Mouse (Mus musculus): Measurements from ENCODE around the gene Spata18. TPM values are rescaled to one million over a fixed set of nuclear protein-coding genes. Genes with fewer than 3 reads are reported as not detected.

Gene Spata18
- polyA plus RNA-seq, 1 experiment = 0.19 TPM

DNA sequence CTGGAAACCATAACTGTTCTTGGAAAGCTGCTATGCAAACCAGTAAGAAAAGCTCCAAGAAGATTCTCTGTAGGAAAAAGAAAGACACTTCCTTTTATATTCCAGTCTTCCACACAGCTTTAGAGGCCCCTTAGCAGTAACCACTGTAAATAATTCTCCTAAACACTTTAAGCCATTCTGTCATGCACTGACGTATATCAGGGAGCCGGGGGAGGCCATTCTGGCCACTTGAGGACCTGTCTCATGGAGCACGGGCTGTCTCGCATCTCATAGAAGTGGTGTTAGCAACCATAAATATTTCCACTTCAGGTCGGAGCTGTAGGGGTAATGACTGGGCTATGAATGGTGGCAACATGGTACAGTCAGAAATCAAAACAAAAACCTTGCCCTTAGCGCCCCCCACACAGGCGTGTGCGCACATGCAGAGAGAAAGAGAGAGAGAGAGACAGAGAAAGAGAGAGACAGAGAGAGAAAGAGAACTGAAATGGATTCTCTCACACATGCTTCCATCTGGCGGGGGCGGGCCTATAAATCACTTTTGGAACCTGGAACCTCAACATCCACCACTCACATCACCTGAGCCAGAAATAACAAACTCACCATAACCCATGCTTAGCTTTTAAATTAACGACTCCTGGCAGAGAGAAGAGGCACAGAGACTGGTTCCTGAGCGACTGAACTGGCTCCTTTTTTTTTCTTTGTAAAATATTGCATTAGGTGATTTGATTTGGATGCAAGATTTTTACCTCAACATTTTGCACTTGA lies 50.9 kb downstream of the Spata18 start:
- Histone ChIP-seq H3K4me3 (ENCODE audit: control insufficient read depth, insufficient read depth, low read length) (no peak overlapping the region), H3K27me3 (ENCODE audit: control insufficient read depth, insufficient read depth, low read length) (no peaks in the 10 kb centered on the region), H3K27ac (ENCODE audit: control insufficient read depth, insufficient read depth, low read length) (no peak overlapping the region), H3K4me1 (replicated peaks; ENCODE audit: control insufficient read depth, insufficient read depth, low read length) (no peaks in the 10 kb centered on the region), H3K36me3 (ENCODE audit: control insufficient read depth, insufficient read depth, low read length) (no peaks in the 10 kb centered on the region)
- TF ChIP-seq POLR2A (IDR thresholded peaks at IDR 0.05; ENCODE audit: control insufficient read depth, extremely low read depth, insufficient read depth, low read length, poor library complexity) (no peak), CTCF (IDR thresholded peaks at IDR 0.05; ENCODE audit: borderline replicate concordance, control insufficient read depth, extremely low read depth, insufficient read depth, low read length, poor library complexity) (no peak)
- 94% methylated on average over 12 of the region's 12 CpGs for WGBS
- no peak for DNase-seq

- H3K36me3 ChIP-seq (ENCODE audit: control insufficient read depth, insufficient read depth, low read length) = no peaks in the 10 kb centered on the region
- DNase-seq = no peak
These were observed 51.9 kb downstream of the Spata18 start for GRCm38 (mm10) chr5:73703096-73703495.

GRCm38 (mm10) chr5:73704263-73704662 lies 53.1 kb downstream of the Spata18 start:
- H3K36me3 ChIP-seq (ENCODE audit: control insufficient read depth, insufficient read depth, low read length) = no peaks in the 10 kb centered on the region
- no peak for TF ChIP-seq POLR2A (IDR thresholded peaks at IDR 0.05; ENCODE audit: control insufficient read depth, extremely low read depth, insufficient read depth, low read length, poor library complexity)
- TF ChIP-seq CTCF (IDR thresholded peaks at IDR 0.05; ENCODE audit: borderline replicate concordance, control insufficient read depth, extremely low read depth, insufficient read depth, low read length, poor library complexity) = no peak
- H3K27ac ChIP-seq (ENCODE audit: control insufficient read depth, insufficient read depth, low read length) = no peak overlapping the region
- WGBS = 56% methylated on average over 14 of the region's 14 CpGs
- no peaks in the 10 kb centered on the region for H3K4me1 ChIP-seq (replicated peaks; ENCODE audit: control insufficient read depth, insufficient read depth, low read length)
- no peaks in the 10 kb centered on the region for H3K27me3 ChIP-seq (ENCODE audit: control insufficient read depth, insufficient read depth, low read length)
- no peak overlapping the region for H3K4me3 ChIP-seq (ENCODE audit: control insufficient read depth, insufficient read depth, low read length)
- no peak for DNase-seq

More at GRCm38 (mm10) chr5:73703096-73703495, 51.9 kb downstream of the Spata18 start:
- H3K4me3 ChIP-seq (ENCODE audit: control insufficient read depth, insufficient read depth, low read length) = no peak overlapping the region
- no peak overlapping the region for H3K27ac ChIP-seq (ENCODE audit: control insufficient read depth, insufficient read depth, low read length)
- H3K4me1 ChIP-seq (replicated peaks; ENCODE audit: control insufficient read depth, insufficient read depth, low read length) = no peaks in the 10 kb centered on the region
- H3K27me3 ChIP-seq (ENCODE audit: control insufficient read depth, insufficient read depth, low read length) = no peaks in the 10 kb centered on the region
- WGBS = 95% methylated on average over 4 of the region's 4 CpGs
- TF ChIP-seq CTCF (IDR thresholded peaks at IDR 0.05; ENCODE audit: borderline replicate concordance, control insufficient read depth, extremely low read depth, insufficient read depth, low read length, poor library complexity) = no peak
- no peak for TF ChIP-seq POLR2A (IDR thresholded peaks at IDR 0.05; ENCODE audit: control insufficient read depth, extremely low read depth, insufficient read depth, low read length, poor library complexity)

- no peak for TF ChIP-seq CTCF (IDR thresholded peaks at IDR 0.05; ENCODE audit: borderline replicate concordance, control insufficient read depth, extremely low read depth, insufficient read depth, low read length, poor library complexity)
- no peak for TF ChIP-seq POLR2A (IDR thresholded peaks at IDR 0.05; ENCODE audit: control insufficient read depth, extremely low read depth, insufficient read depth, low read length, poor library complexity)
- WGBS = 90% methylated on average over 8 of the region's 8 CpGs
- Histone ChIP-seq H3K4me3 (ENCODE audit: control insufficient read depth, insufficient read depth, low read length) (no peak overlapping the region), H3K27ac (ENCODE audit: control insufficient read depth, insufficient read depth, low read length) (no peak overlapping the region), H3K4me1 (replicated peaks; ENCODE audit: control insufficient read depth, insufficient read depth, low read length) (no peaks in the 10 kb centered on the region), H3K36me3 (ENCODE audit: control insufficient read depth, insufficient read depth, low read length) (no peaks in the 10 kb centered on the region), H3K27me3 (ENCODE audit: control insufficient read depth, insufficient read depth, low read length) (no peaks in the 10 kb centered on the region)
- DNase-seq = no peak
These were observed 53.6 kb downstream of the Spata18 start for GRCm38 (mm10) chr5:73704757-73705156.

GRCm38 (mm10) chr5:73705290-73705689 lies 54.1 kb downstream of the Spata18 start:
- no peak for DNase-seq
- TF ChIP-seq CTCF (IDR thresholded peaks at IDR 0.05; ENCODE audit: borderline replicate concordance, control insufficient read depth, extremely low read depth, insufficient read depth, low read length, poor library complexity) = no peak
- WGBS = 94% methylated on average over 5 of the region's 5 CpGs
- Histone ChIP-seq H3K4me3 (ENCODE audit: control insufficient read depth, insufficient read depth, low read length) (no peak overlapping the region), H3K36me3 (ENCODE audit: control insufficient read depth, insufficient read depth, low read length) (no peaks in the 10 kb centered on the region), H3K27me3 (ENCODE audit: control insufficient read depth, insufficient read depth, low read length) (no peaks in the 10 kb centered on the region), H3K4me1 (replicated peaks; ENCODE audit: control insufficient read depth, insufficient read depth, low read length) (no peaks in the 10 kb centered on the region), H3K27ac (ENCODE audit: control insufficient read depth, insufficient read depth, low read length) (no peak overlapping the region)

GRCm38 (mm10) chr5:73712852-73713251 lies 61.7 kb downstream of the Spata18 start:
- TF ChIP-seq POLR2A (IDR thresholded peaks at IDR 0.05; ENCODE audit: control insufficient read depth, extremely low read depth, insufficient read depth, low read length, poor library complexity) (no peak), CTCF (IDR thresholded peaks at IDR 0.05; ENCODE audit: borderline replicate concordance, control insufficient read depth, extremely low read depth, insufficient read depth, low read length, poor library complexity) (no peak)
- H3K27ac ChIP-seq (ENCODE audit: control insufficient read depth, insufficient read depth, low read length) = no peak overlapping the region
- H3K36me3 ChIP-seq (ENCODE audit: control insufficient read depth, insufficient read depth, low read length) = no peaks in the 10 kb centered on the region
- WGBS = 86% methylated on average over 7 of the region's 7 CpGs
- DNase-seq = no peak
- H3K4me3 ChIP-seq (ENCODE audit: control insufficient read depth, insufficient read depth, low read length) = no peak overlapping the region
- H3K4me1 ChIP-seq (replicated peaks; ENCODE audit: control insufficient read depth, insufficient read depth, low read length) = no peaks in the 10 kb centered on the region
- H3K27me3 ChIP-seq (ENCODE audit: control insufficient read depth, insufficient read depth, low read length) = no peaks in the 10 kb centered on the region

- no peaks in the 10 kb centered on the region for H3K36me3 ChIP-seq (ENCODE audit: control insufficient read depth, insufficient read depth, low read length)
- no peak for DNase-seq
- H3K4me1 ChIP-seq (replicated peaks; ENCODE audit: control insufficient read depth, insufficient read depth, low read length) = no peaks in the 10 kb centered on the region
- WGBS = 75% methylated on average over 2 of the region's 2 CpGs
- H3K27me3 ChIP-seq (ENCODE audit: control insufficient read depth, insufficient read depth, low read length) = no peaks in the 10 kb centered on the region
- TF ChIP-seq CTCF (IDR thresholded peaks at IDR 0.05; ENCODE audit: borderline replicate concordance, control insufficient read depth, extremely low read depth, insufficient read depth, low read length, poor library complexity) (no peak), POLR2A (IDR thresholded peaks at IDR 0.05; ENCODE audit: control insufficient read depth, extremely low read depth, insufficient read depth, low read length, poor library complexity) (no peak)
- no peak overlapping the region for H3K4me3 ChIP-seq (ENCODE audit: control insufficient read depth, insufficient read depth, low read length)
- H3K27ac ChIP-seq (ENCODE audit: control insufficient read depth, insufficient read depth, low read length) = no peak overlapping the region
These were observed 65.8 kb downstream of the Spata18 start for GRCm38 (mm10) chr5:73716941-73717340.

Measured in thymus, adult 2 months (tissue).